Mouse (Mus musculus) right cerebral cortex, postnatal 36 days (tissue): Measurements from ENCODE around the gene Acsm4.
"Not testable (repeated sequence)": the region's sequence is repeated elsewhere in the genome, so short reads cannot be mapped to it uniquely, and the experiment has no call there.

ENCODE experiments used
- DNase-seq, 2 experiments: peaks; one replicate each; pipeline ENCODE4 v3.0.0; 2022; ENCODE audit warnings: low spot score in 2 of 2, mixed read lengths in 1 of 2

Gene Acsm4

GRCm38 (mm10) chr7:119689726-119690125 lies at the start of gene Acsm4:
TSS of gene Acsm4 (plus strand) at chr7:119690026.
- DNase-seq: no peak

- DNase-seq: no peak
Measured at GRCm38 (mm10) chr7:119642307-119642706, 47.5 kb upstream of the Acsm4 start.

GRCm38 (mm10) chr7:119667893-119668292 lies 21.9 kb upstream of the Acsm4 start:
- no peak for DNase-seq

GRCm38 (mm10) chr7:119670395-119670794 lies 19.4 kb upstream of the Acsm4 start:
- DNase-seq: no peak

GRCm38 (mm10) chr7:119670925-119671324 lies 18.9 kb upstream of the Acsm4 start:
- no peak for DNase-seq

GRCm38 (mm10) chr7:119673465-119673864 lies 16.4 kb upstream of the Acsm4 start:
- DNase-seq: peak; percentile 10 to 13

- no peak for DNase-seq
Measured at GRCm38 (mm10) chr7:119680107-119680506, 9.7 kb upstream of the Acsm4 start.

- no peak for DNase-seq
Measured at GRCm38 (mm10) chr7:119682699-119683098, 7.1 kb upstream of the Acsm4 start.

GRCm38 (mm10) chr7:119692302-119692701 lies 2.5 kb downstream of the Acsm4 start:
- DNase-seq: no peak

- no peak for DNase-seq
Measured at GRCm38 (mm10) chr7:119694926-119695325, 5.1 kb downstream of the Acsm4 start.

GRCm38 (mm10) chr7:119714111-119714510 lies 24.3 kb downstream of the Acsm4 start:
- no peak for DNase-seq

- DNase-seq: peak; percentile 90 to 94
Measured at GRCm38 (mm10) chr7:119720253-119720946, 30.6 kb downstream of the Acsm4 start, which contains the start of gene Thumpd1. TSS of gene Thumpd1 (minus strand) at chr7:119720798.

GRCm38 (mm10) chr7:119720947-119721310 lies 31.1 kb downstream of the Acsm4 start:
- no peak for DNase-seq

- DNase-seq: no peak
Measured at GRCm38 (mm10) chr7:119727621-119728020, 37.8 kb downstream of the Acsm4 start.

- DNase-seq: not testable (repeated sequence)
Measured at GRCm38 (mm10) chr7:119731262-119731661, 41.4 kb downstream of the Acsm4 start.

- no peak for DNase-seq
Measured at GRCm38 (mm10) chr7:119738877-119739276, 49.1 kb downstream of the Acsm4 start.

GRCm38 (mm10) chr7:119739798-119740468 lies 50.1 kb downstream of the Acsm4 start:
- not testable (repeated sequence) for DNase-seq

GRCm38 (mm10) chr7:119744321-119744720 lies 54.5 kb downstream of the Acsm4 start:
- DNase-seq: no peak

- no peak for DNase-seq
Measured at GRCm38 (mm10) chr7:119745869-119746268, 56.0 kb downstream of the Acsm4 start.

GRCm38 (mm10) chr7:119748761-119749160 lies 58.9 kb downstream of the Acsm4 start:
- no peak for DNase-seq

- no peak for DNase-seq
Measured at GRCm38 (mm10) chr7:119749942-119750341, 60.1 kb downstream of the Acsm4 start.

- DNase-seq: no peak
Measured at GRCm38 (mm10) chr7:119753696-119754095, 63.9 kb downstream of the Acsm4 start.

GRCm38 (mm10) chr7:119760527-119760951 lies 70.7 kb downstream of the Acsm4 start, which contains the start of gene Acsm3:
TSS of gene Acsm3 (plus strand) at chr7:119760923.
- no peak for DNase-seq
